Mouse (Mus musculus) liver, embryonic 13.5 days (tissue): ENCODE results near the gene Gipc3. TPM values are rescaled to one million over a fixed set of nuclear protein-coding genes. Genes with fewer than 3 reads are reported as not detected.

ENCODE experiments used
- ATAC-seq: fragments of 200-750 bp; cut with Nextera tagmentation; 2 replicates; pipeline ENCODE4 v1.8.0; 2017; ENCODE audit warnings: low read depth, mild to moderate bottlenecking, moderate number of reproducible peaks, moderate library complexity
- DNase-seq: peaks from one replicate; pipeline ENCODE4 v3.0.0; 2022
- H3K27ac ChIP-seq: fragments of 300-500 bp; sonication (generic); 2 replicates; pipeline ENCODE4 v1.5.1; 2015; ENCODE audit warnings: moderate library complexity, mild to moderate bottlenecking, inconsistent platforms
- H3K27me3 ChIP-seq: fragments of 300-500 bp; sonication (generic); 2 replicates; pipeline ENCODE4 v1.6.1; 2015; ENCODE audit warnings: mild to moderate bottlenecking, inconsistent platforms
- H3K36me3 ChIP-seq: fragments of 300-500 bp; sonication (generic); 2 replicates; pipeline ENCODE4 v1.6.1; 2015; ENCODE audit warnings: mild to moderate bottlenecking, inconsistent platforms
- H3K4me1 ChIP-seq: fragments of 300-500 bp; sonication (generic); replicated peaks from 2 replicates; pipeline ENCODE4 v1.6.1; 2015; ENCODE audit warnings: inconsistent platforms
- H3K4me2 ChIP-seq: fragments of 300-500 bp; sonication (generic); 2 replicates; pipeline ENCODE4 v1.6.1; 2015; ENCODE audit warnings: inconsistent platforms, mild to moderate bottlenecking, moderate library complexity
- H3K4me3 ChIP-seq: fragments of 300-500 bp; sonication (generic); replicated peaks from 2 replicates; pipeline ENCODE4 v1.5.1; 2015; ENCODE audit warnings: mild to moderate bottlenecking, inconsistent platforms
- H3K9ac ChIP-seq: fragments of 300-500 bp; sonication (generic); 2 replicates; pipeline ENCODE4 v1.6.1; 2015; ENCODE audit warnings: mild to moderate bottlenecking, inconsistent platforms
- H3K9me3 ChIP-seq: fragments of 300-500 bp; sonication (generic); replicated peaks from 2 replicates; pipeline ENCODE4 v1.6.1; 2016; ENCODE audit warnings: inconsistent platforms
- WGBS: fragments of 180-500 bp; shearing (Covaris S2); methylation state at CpG from one replicate; pipeline ENCODE4 v1.1.7; 2015; ENCODE audit not compliant: insufficient replicate concordance; 5-methylcytosine and 5-hydroxymethylcytosine counted together
- microRNA-seq: library from miRNA; unstranded; fragments of <30 nt; microRNA quantifications from one replicate; pipeline ENCODE4, GENCODE M21; 2016
- polyA plus RNA-seq: library from polyadenylated mRNA; unstranded; fragments of >200 nt; fragmentation: Nextera tagmentation; extraction: Ambion mirVana; gene quantifications from 2 replicates; pipeline ENCODE4 v1.2.1, GENCODE M21; 2015

The Gipc3 gene
- polyA plus RNA-seq, 1 experiment from 2014 or later: not detected

DNA sequence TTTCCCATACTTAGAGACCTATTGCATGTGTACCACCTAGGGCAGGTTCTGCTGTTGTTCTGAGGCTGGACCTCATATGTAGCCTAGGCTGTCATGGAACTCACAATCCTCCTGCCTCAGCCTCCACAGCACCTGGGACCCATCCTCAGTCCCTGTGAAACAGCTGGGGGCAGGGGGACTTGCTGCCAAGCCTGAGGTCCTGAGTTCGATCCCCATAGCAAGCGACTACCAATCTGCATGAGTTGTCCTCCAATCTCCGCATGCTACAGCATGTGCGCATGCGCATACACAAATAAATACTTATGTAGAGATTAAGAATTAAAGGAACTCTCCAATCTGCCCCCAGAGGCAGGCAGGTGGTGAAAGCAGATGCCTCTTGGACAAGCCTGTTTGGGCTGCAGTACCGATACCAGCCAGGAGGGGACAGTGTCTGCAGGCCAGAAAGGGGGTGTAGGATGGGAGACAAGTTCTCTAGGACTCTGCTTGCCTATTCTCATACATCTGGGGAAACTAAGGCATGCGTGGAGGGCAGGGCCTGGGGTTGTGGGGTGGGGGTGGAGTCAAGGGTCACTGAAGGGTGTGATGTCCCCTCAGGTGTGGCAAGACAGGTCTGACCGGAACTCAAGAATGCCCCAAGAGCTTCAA is 55.4 kb downstream of the Gipc3 start:
- no peaks in the 10 kb centered on the region for H3K36me3 ChIP-seq
- H3K4me3 ChIP-seq: no peak overlapping the region
- 52% methylated on average over 8 of the region's 8 CpGs for WGBS
- no peak overlapping the region for H3K27ac ChIP-seq
- H3K4me1 ChIP-seq: peaks cover 62% of the 10 kb centered on the region
- ATAC-seq (no peak), DNase-seq (peak; percentile 63)
- H3K9me3 ChIP-seq: no peaks in the 10 kb centered on the region
- no peak overlapping the region for H3K4me2 ChIP-seq
- no peak overlapping the region for H3K9ac ChIP-seq
- peaks cover 49% of the 10 kb centered on the region for H3K27me3 ChIP-seq

DNA sequence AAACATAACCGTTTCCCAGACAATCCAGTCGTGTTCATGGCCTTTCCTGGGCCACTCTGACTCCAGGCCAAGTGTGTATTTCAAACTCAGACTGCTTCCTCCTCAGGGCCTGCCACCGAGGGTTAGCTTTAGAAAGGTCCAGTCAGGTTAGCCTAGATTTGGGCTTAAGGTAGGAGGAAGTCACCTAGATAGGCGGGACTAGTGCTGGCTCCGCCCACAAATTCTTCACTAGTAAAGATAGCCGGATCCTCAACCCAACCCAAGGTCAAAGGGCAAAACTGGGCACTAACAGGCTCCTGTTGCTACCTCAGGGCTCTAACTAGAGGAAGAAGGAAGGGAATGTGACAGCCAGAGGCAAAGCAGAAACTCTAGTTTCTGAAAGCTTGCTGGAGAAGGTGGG is 56.5 kb downstream of the Gipc3 start:
- DNase-seq (no peak), ATAC-seq (no peak)
- no peaks in the 10 kb centered on the region for H3K9me3 ChIP-seq
- peaks cover 53% of the 10 kb centered on the region for H3K4me1 ChIP-seq
- peaks cover 59% of the 10 kb centered on the region for H3K27me3 ChIP-seq
- 34% methylated on average over 6 of the region's 6 CpGs for WGBS
- H3K4me3 ChIP-seq: peak overlapping the region; percentile 53; the same call in 1 of the 2 replicates
- H3K4me2 ChIP-seq: peak overlapping the region; percentile 74; the same call in 1 of the 2 replicates
- no peak overlapping the region for H3K27ac ChIP-seq
- no peak overlapping the region for H3K9ac ChIP-seq
- H3K36me3 ChIP-seq: no peaks in the 10 kb centered on the region

DNA sequence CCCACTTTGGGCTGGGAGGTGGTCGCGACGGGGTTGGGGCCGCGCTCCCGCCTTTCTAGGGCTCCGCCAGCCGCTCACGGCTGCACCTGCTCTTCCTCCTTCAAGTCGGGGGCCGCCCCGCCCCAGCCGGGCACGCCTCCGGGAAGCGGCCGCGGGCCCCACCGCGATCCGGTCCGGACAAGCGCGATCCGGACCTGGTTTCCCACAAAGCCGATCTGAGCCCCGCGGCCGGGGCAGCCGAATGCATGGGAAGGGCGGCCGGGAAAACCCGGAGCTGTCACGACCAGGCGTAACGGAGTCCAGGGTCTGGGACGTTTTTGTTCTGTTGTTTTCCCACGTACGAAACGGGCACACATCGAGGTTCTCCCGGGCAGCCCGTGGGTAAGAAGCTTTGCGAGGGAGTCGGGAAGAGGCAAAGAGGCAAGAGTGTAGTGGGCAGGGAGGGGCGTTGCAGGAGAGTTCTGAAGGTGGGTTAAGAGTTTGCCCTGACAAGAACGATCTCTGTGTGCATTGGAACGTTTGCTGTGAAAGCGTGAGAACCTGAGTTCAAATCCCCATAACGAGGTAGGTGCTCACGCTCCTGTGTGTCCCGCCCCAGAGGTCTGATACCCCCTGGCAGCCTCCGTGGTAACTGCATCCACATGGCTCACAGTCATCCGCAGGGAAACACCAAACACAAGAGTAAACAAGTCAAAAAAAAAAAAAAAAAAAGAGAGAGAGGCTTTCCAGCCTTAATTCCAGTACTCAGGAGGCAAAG is 57.2 kb downstream of the Gipc3 start:
- H3K4me3 ChIP-seq: peak overlapping the region; percentile 53
- peak overlapping the region; percentile 64 for H3K9ac ChIP-seq
- H3K27me3 ChIP-seq: peaks cover 65% of the 10 kb centered on the region
- DNase-seq (peak; percentile 83), ATAC-seq (peak; percentile 72)
- 1% methylated on average over 54 of the region's 54 CpGs for WGBS
- no peaks in the 10 kb centered on the region for H3K9me3 ChIP-seq
- peak overlapping the region; percentile 74 for H3K4me2 ChIP-seq
- H3K36me3 ChIP-seq: no peaks in the 10 kb centered on the region
- H3K27ac ChIP-seq: 0 out of 2 replicates have a peak overlapping the region, but pooled peaks have one; percentile 34
- peaks cover 46% of the 10 kb centered on the region for H3K4me1 ChIP-seq

Small RNA genes lying within 50 kb of the gene (microRNA-seq; reads per million reads assigned to microRNA genes)
- not detected for gene Mir6913

Other genes with a start within 250 kb of the Gipc3 start
- gene Creb3l3, start 244.4 kb downstream of the Gipc3 start, polyA plus RNA-seq: 22.3 and 22.5 TPM in 2 replicates
- 127 and 130 TPM in 2 replicates for gene Map2k2, start 237.4 kb downstream of the Gipc3 start, polyA plus RNA-seq
- gene Zbtb7a, start 208.0 kb downstream of the Gipc3 start, polyA plus RNA-seq: 49.1 and 49.6 TPM in 2 replicates
- 23.5 and 23.8 TPM in 2 replicates for gene Pias4, start 175.3 kb downstream of the Gipc3 start, polyA plus RNA-seq
- gene Eef2, start 166.6 kb downstream of the Gipc3 start, polyA plus RNA-seq: 369 and 384 TPM in 2 replicates
- gene Dapk3, start 160.3 kb downstream of the Gipc3 start, polyA plus RNA-seq: 19.3 and 20.9 TPM in 2 replicates
- 0.08 TPM in 1 of 2 replicates, not detected in the other for gene 4930442H23Rik, start 159.4 kb downstream of the Gipc3 start, polyA plus RNA-seq
- gene Nmrk2, start 141.2 kb downstream of the Gipc3 start, polyA plus RNA-seq: not detected in 2 replicates
- gene Atcay, start 112.4 kb downstream of the Gipc3 start, polyA plus RNA-seq: 0.05 and 0.08 TPM in 2 replicates
- gene Zfr2, start 110.1 kb downstream of the Gipc3 start, polyA plus RNA-seq: 0.28 and 0.43 TPM in 2 replicates
- 1.2 and 1.8 TPM in 2 replicates for gene Matk, start 90.3 kb downstream of the Gipc3 start, polyA plus RNA-seq
- gene Mrpl54, start 76.3 kb downstream of the Gipc3 start, polyA plus RNA-seq: 130 and 134 TPM in 2 replicates
- gene Apba3, start 76.3 kb downstream of the Gipc3 start, polyA plus RNA-seq: 24.5 and 26.7 TPM in 2 replicates
- 0.35 and 0.43 TPM in 2 replicates for gene Tjp3, start 51.7 kb downstream of the Gipc3 start, polyA plus RNA-seq
- 13.2 and 16.7 TPM in 2 replicates for gene Pip5k1c, start 50.3 kb downstream of the Gipc3 start, polyA plus RNA-seq
- gene Cactin, start 22.2 kb downstream of the Gipc3 start, polyA plus RNA-seq: 29.5 and 33.0 TPM in 2 replicates
- gene Tbxa2r, start 14.5 kb downstream of the Gipc3 start, polyA plus RNA-seq: 5.2 and 5.3 TPM in 2 replicates
- 27.1 and 30.3 TPM in 2 replicates for gene Hmg20b, start 7.2 kb upstream of the Gipc3 start, polyA plus RNA-seq
- 12.5 and 13.1 TPM in 2 replicates for gene Mfsd12, start 14.2 kb upstream of the Gipc3 start, polyA plus RNA-seq
- gene 4930404N11Rik, start 22.6 kb upstream of the Gipc3 start, polyA plus RNA-seq: 1.2 and 1.4 TPM in 2 replicates
- gene Fzr1, start 35.2 kb upstream of the Gipc3 start, polyA plus RNA-seq: 89.5 and 94.1 TPM in 2 replicates
- gene Dohh, start 41.2 kb upstream of the Gipc3 start, polyA plus RNA-seq: 61.1 and 68.7 TPM in 2 replicates
- 0.86 and 0.89 TPM in 2 replicates for gene Gm48551, start 41.2 kb upstream of the Gipc3 start, polyA plus RNA-seq
- 0.93 TPM in 1 of 2 replicates, not detected in the other for gene Gm48552, start 45.7 kb upstream of the Gipc3 start, polyA plus RNA-seq
- 1.8 TPM in 2 replicates for gene Smim24, start 49.8 kb upstream of the Gipc3 start, polyA plus RNA-seq
- gene Nfic, start 112.4 kb upstream of the Gipc3 start, polyA plus RNA-seq: 9.8 and 9.9 TPM in 2 replicates
- 0.13 and 0.15 TPM in 2 replicates for gene Celf5, start 139.4 kb upstream of the Gipc3 start, polyA plus RNA-seq
- 41.5 TPM in 2 replicates for gene Ncln, start 153.1 kb upstream of the Gipc3 start, polyA plus RNA-seq
- 2.3 and 2.4 TPM in 2 replicates for gene S1pr4, start 156.9 kb upstream of the Gipc3 start, polyA plus RNA-seq
- 7.2 and 7.5 TPM in 2 replicates for gene Gna15, start 181.0 kb upstream of the Gipc3 start, polyA plus RNA-seq
- gene Gna11, start 201.9 kb upstream of the Gipc3 start, polyA plus RNA-seq: 20.0 and 21.4 TPM in 2 replicates
- gene Aes, start 216.2 kb upstream of the Gipc3 start, polyA plus RNA-seq: 201 and 215 TPM in 2 replicates
- gene Tle2, start 231.3 kb upstream of the Gipc3 start, polyA plus RNA-seq: 2.3 and 2.7 TPM in 2 replicates